Mouse (Mus musculus): ENCODE results near the gene Dscaml1. TPM values are rescaled to one million over a fixed set of nuclear protein-coding genes. Genes with fewer than 3 reads are reported as not detected.

Gene Dscaml1
- polyA plus RNA-seq, 1 experiment from 2014 or later = 2.3 TPM

DNA sequence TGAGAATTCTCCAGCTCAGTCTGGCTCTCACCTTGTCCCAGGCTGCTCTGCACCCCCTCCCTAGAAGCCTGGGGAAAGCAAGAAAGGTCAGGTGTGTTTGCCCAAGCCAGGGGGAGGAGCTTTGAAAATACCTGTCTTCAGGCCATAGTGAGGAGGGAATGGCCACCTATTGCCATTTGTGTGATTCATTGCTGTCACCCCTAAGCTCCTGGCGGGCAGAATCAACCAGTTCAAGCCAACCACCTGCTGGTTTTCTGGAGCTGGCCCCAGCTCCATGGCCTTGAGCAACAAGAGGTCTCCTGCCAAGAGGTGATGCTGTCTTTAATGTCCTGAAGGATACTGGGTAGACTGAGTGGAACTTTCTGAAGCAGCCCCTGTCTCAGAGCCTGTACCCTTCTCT, 28.1 kb upstream of the Dscaml1 start:
- no peaks in the 10 kb centered on the region for H3K9me3 ChIP-seq
- H3K4me2 ChIP-seq (replicated peaks) = no peak overlapping the region
- no peaks in the 10 kb centered on the region for H3K4me1 ChIP-seq
- H3K36me3 ChIP-seq = peaks cover 19% of the 10 kb centered on the region
- WGBS = 60% methylated on average over 1 of the region's 1 CpGs
- H3K4me3 ChIP-seq = no peak overlapping the region
- ATAC-seq (ENCODE audit: low FRiP score, low read depth) = no peak
- H3K27me3 ChIP-seq = no peaks in the 10 kb centered on the region
- H3K27ac ChIP-seq (replicated peaks) = no peak overlapping the region
- H3K9ac ChIP-seq (replicated peaks) = no peak overlapping the region

DNA sequence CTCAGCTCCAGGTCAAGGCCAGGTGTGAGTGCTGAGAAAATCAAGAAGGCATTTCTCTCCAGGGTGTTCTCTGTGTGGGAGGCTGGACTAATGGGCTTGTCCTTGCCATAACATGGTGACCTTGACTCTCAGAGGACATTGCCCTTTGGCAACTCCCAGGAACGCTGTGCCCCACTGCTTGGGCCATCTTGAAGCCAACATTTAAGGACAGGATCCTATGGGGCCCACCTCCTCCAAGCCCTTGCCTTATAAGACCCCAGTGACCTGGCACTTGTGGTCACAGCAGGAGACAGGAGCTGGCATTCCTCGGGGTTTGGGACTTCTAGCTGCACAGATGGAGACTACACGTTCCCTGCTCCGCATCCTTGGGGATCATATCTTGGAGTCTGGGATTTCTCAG, 27.0 kb upstream of the Dscaml1 start, which contains the start of gene Fxyd2:
TSS of gene Fxyd2 (plus strand) at position 236 of the 400 bp plus-strand sequence.
- Histone ChIP-seq H3K4me1 (no peaks in the 10 kb centered on the region), H3K9me3 (no peaks in the 10 kb centered on the region), H3K27ac (replicated peaks) (no peak within 1 kb of the TSS), H3K27me3 (peaks cover 6% of the 10 kb centered on the region), H3K9ac (replicated peaks) (no peak within 1 kb of the TSS), H3K4me2 (replicated peaks) (no peak within 1 kb of the TSS), H3K4me3 (no peak within 1 kb of the TSS), H3K36me3 (peaks cover 12% of the 10 kb centered on the region)
- no peak for ATAC-seq (ENCODE audit: low FRiP score, low read depth)
- WGBS = 75% methylated on average over 4 of the region's 4 CpGs

DNA sequence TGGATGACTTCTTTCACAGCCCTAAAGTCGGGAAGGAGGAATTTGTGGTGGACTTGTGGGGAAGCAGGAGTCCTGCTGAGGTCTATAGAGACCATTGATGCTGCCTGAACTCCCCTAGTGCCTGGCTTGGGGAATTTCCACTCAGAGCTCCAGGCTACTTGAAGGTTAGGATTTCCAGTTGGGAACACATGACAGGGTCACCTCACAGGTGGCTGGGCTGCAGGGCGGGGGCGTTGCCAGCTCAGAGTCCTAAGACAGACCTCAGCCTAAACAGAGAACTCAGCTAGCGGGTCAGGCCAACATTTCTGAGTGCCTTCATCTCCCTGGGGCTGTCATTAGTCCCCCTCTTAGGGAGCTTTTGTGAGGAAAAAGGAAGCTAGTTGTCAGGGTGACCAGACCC, 24.6 kb upstream of the Dscaml1 start:
- WGBS = 56% methylated on average over 4 of the region's 4 CpGs
- no peak overlapping the region for H3K4me2 ChIP-seq (replicated peaks)
- no peak overlapping the region for H3K4me3 ChIP-seq
- H3K4me1 ChIP-seq = no peaks in the 10 kb centered on the region
- no peak for ATAC-seq (ENCODE audit: low FRiP score, low read depth)
- no peaks in the 10 kb centered on the region for H3K36me3 ChIP-seq
- H3K9ac ChIP-seq (replicated peaks) = no peak overlapping the region
- H3K9me3 ChIP-seq = no peaks in the 10 kb centered on the region
- H3K27me3 ChIP-seq = peaks cover 6% of the 10 kb centered on the region
- no peak overlapping the region for H3K27ac ChIP-seq (replicated peaks)

DNA sequence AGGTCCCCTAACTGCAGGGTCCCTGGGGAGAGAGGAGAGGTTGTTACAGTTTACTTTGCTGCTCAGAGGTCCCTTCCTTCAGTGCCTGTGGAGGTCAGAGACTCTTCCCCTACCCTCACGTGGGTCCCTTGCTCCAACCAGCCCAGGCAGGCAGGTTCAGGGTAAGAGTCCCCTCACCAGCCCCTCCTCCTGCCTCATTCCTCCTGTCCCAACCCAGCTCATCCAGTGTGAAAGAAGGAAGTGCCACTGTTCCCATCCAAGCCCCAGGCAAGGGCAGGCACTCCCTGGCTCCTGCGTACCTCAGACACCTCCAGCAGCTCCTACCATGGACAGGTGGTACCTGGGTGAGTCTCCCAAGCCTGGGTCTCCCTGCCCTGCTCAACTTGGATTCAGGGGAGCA, 23.5 kb upstream of the Dscaml1 start:
- Histone ChIP-seq H3K27ac (replicated peaks) (no peak overlapping the region), H3K36me3 (no peaks in the 10 kb centered on the region), H3K9ac (replicated peaks) (no peak overlapping the region), H3K9me3 (no peaks in the 10 kb centered on the region), H3K4me1 (0 out of 2 replicates have a peak, but pooled peaks cover 1% of the 10 kb centered on the region), H3K27me3 (peaks cover 12% of the 10 kb centered on the region), H3K4me3 (no peak overlapping the region), H3K4me2 (replicated peaks) (no peak overlapping the region)
- 63% methylated on average over 2 of the region's 2 CpGs for WGBS
- no peak for ATAC-seq (ENCODE audit: low FRiP score, low read depth)

DNA sequence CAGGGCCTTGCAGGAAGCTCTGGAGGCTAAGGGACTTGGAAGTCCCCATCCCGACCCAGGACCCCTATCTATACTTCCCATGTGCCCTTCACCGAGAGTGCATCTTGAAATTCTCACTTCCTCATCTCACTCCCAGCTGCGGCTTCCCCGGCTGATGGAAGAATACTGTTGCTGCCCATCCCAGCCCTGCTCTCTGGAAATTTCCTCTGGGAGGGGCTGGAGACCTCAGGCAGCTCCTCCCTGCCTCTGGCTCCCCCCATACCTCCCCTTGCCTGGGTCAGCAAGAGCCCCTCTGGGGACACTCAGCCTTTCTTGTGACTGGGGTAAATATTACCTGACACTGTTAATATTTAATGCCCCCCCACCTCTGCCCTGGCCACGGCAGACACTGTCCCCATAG, 20.7 kb upstream of the Dscaml1 start:
- Histone ChIP-seq H3K27ac (replicated peaks) (no peak overlapping the region), H3K4me1 (0 out of 2 replicates have a peak, but pooled peaks cover 2% of the 10 kb centered on the region), H3K4me3 (no peak overlapping the region), H3K4me2 (replicated peaks) (no peak overlapping the region), H3K36me3 (no peaks in the 10 kb centered on the region), H3K9ac (replicated peaks) (no peak overlapping the region), H3K27me3 (peaks cover 22% of the 10 kb centered on the region), H3K9me3 (no peaks in the 10 kb centered on the region)
- 75% methylated on average over 5 of the region's 5 CpGs for WGBS
- no peak for ATAC-seq (ENCODE audit: low FRiP score, low read depth)

DNA sequence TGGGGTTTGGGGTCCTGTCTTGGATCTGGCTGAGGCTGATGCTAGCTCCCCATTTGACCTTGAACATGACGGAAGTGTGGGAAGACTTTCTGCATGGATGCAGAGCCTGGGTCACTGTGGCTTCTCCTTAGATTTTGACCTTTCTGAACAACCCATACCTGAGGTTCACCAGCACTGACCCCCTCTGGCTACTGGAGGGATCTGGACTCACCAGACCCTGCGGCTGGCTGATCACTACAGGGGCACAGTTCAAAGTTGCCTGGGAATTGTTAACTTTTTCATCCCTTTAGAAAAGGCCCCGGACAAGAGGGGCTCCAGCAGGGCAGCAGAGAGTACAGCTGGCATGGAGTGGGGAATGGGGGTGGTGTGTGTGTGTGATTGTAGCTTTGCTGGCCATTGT, 19.6 kb upstream of the Dscaml1 start:
- no peak overlapping the region for H3K9ac ChIP-seq (replicated peaks)
- H3K4me1 ChIP-seq = 0 out of 2 replicates have a peak, but pooled peaks cover 2% of the 10 kb centered on the region
- H3K4me2 ChIP-seq (replicated peaks) = no peak overlapping the region
- no peak overlapping the region for H3K27ac ChIP-seq (replicated peaks)
- H3K4me3 ChIP-seq = no peak overlapping the region
- no peaks in the 10 kb centered on the region for H3K9me3 ChIP-seq
- ATAC-seq (ENCODE audit: low FRiP score, low read depth) = no peak
- H3K27me3 ChIP-seq = peaks cover 22% of the 10 kb centered on the region
- H3K36me3 ChIP-seq = no peaks in the 10 kb centered on the region
- WGBS = 89% methylated on average over 3 of the region's 3 CpGs

DNA sequence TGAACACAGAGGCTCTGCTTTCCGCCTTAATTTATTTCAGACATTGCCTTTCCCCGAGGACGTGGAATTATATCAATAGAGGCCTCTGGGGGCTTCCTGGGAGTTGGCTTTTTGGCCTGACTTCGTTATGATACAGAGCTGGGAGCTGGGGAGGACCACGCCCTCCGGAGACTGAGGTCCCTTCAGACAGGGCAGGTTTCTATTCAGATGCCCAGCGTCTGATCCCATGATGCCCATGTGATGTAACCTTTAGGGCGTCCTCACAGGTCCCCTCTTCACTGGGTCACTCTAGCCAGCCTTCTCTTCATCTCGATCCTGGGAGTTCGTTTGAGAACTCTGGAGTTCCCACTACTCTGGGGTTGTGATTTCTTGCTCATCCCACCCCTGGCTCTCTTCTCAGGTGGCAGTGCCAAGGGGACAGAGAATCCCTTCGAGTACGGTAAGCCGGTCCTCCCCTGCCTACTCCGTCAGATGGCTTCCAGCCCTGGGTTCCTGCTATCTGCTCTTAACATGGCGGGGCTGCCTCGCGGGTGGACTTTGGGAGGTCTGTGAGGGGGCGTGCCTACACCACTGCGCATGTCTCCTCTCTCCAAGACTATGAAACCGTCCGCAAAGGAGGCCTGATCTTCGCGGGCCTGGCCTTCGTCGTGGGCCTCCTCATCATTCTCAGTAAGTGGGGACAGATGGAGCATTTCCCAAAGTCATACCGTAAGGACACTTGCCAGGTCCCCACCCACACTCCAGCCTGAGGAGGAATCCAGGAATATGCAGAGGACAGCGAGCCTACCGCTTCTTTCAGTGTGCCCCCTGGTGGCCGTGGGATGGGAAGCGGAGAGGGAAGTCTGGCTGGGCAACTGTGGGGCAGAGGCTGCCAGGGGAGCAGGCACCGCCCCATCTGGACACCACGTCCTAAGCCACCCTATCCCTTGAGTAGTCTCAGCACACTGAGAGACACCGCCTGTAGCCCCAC, 18.4 kb upstream of the Dscaml1 start:
- Histone ChIP-seq H3K9ac (replicated peaks) (peak overlapping the region; percentile 11; the same call in 1 of the 2 replicates), H3K27ac (replicated peaks) (no peak overlapping the region), H3K9me3 (no peaks in the 10 kb centered on the region), H3K4me1 (0 out of 2 replicates have a peak, but pooled peaks cover 6% of the 10 kb centered on the region), H3K27me3 (peaks cover 22% of the 10 kb centered on the region), H3K4me2 (replicated peaks) (peak overlapping the region; percentile 48), H3K36me3 (no peaks in the 10 kb centered on the region), H3K4me3 (peak overlapping the region; percentile 28)
- ATAC-seq (ENCODE audit: low FRiP score, low read depth) = peak; percentile 59
- 43% methylated on average over 33 of the region's 33 CpGs for WGBS

DNA sequence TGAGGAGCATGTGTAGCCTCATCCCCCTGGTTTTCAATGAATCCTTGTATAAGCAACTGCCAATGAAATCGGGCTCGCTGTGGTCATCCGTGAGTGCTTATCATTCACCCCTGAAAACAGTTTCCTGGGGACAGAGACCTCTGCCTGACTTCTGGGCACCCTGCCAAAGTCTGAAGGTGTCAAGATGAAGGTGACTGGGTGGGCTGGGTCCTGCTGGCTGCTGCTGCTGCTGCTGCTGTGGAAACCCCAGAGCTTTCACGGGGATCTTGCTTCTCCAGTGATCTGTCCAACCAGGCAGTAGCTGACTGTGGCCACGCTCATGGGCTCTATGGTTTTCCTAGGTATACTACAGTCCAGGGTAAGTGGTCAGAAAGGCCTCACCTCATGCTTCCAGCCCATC, 16.2 kb upstream of the Dscaml1 start:
- H3K27me3 ChIP-seq = peaks cover 21% of the 10 kb centered on the region
- ATAC-seq (ENCODE audit: low FRiP score, low read depth) = no peak
- H3K4me2 ChIP-seq (replicated peaks) = no peak overlapping the region
- H3K4me3 ChIP-seq = no peak overlapping the region
- 85% methylated on average over 5 of the region's 5 CpGs for WGBS
- no peaks in the 10 kb centered on the region for H3K36me3 ChIP-seq
- 0 out of 2 replicates have a peak, but pooled peaks cover 6% of the 10 kb centered on the region for H3K4me1 ChIP-seq
- no peaks in the 10 kb centered on the region for H3K9me3 ChIP-seq
- H3K27ac ChIP-seq (replicated peaks) = no peak overlapping the region
- H3K9ac ChIP-seq (replicated peaks) = no peak overlapping the region

DNA sequence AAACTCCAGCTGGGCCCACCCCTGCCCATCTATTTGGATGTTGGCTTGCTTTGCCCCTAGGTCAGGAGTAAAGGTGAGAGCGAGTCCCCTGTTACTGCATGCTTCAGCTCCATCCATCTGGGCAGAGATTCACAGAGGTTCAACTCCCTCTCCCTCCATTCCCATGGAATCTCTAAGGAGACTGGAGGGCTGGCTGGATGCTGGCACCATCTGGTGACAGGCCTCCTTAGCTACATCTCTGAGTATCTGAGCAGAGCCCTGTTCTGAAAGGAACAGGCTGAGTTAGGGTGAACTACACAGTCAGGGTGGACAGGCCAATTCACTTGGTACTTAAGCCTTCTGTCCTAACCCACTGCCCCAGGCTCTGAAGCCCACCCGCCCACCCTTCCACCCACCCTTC, 15.8 kb upstream of the Dscaml1 start:
- no peaks in the 10 kb centered on the region for H3K36me3 ChIP-seq
- no peak overlapping the region for H3K4me3 ChIP-seq
- H3K27me3 ChIP-seq = peaks cover 21% of the 10 kb centered on the region
- no peak for ATAC-seq (ENCODE audit: low FRiP score, low read depth)
- 0 out of 2 replicates have a peak, but pooled peaks cover 6% of the 10 kb centered on the region for H3K4me1 ChIP-seq
- WGBS = 86% methylated on average over 2 of the region's 2 CpGs
- H3K4me2 ChIP-seq (replicated peaks) = no peak overlapping the region
- no peak overlapping the region for H3K27ac ChIP-seq (replicated peaks)
- H3K9ac ChIP-seq (replicated peaks) = no peak overlapping the region
- H3K9me3 ChIP-seq = no peaks in the 10 kb centered on the region

DNA sequence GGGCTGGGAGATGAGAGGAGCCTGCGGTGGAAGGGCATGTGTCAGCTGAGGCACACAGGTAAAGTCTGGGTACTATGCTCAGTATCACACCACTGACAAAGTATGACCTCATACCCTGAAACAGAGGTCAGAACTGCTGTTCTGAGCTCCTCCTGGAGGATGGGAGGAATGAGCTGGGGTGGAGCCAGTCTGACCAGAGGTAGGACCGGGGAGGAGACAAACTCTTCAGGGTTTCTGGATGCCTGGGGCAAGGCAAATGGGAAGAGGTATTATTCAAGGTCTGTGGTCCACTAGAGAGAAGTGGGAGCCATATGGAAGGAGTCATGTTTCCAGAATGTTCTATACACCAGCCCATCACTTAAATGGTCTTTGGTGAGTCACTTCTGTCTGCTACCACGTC, 15.3 kb upstream of the Dscaml1 start:
- no peak overlapping the region for H3K4me3 ChIP-seq
- WGBS = 85% methylated on average over 3 of the region's 3 CpGs
- H3K36me3 ChIP-seq = no peaks in the 10 kb centered on the region
- H3K4me1 ChIP-seq = 0 out of 2 replicates have a peak, but pooled peaks cover 6% of the 10 kb centered on the region
- no peak overlapping the region for H3K27ac ChIP-seq (replicated peaks)
- ATAC-seq (ENCODE audit: low FRiP score, low read depth) = no peak
- no peak overlapping the region for H3K9ac ChIP-seq (replicated peaks)
- H3K27me3 ChIP-seq = peaks cover 21% of the 10 kb centered on the region
- H3K4me2 ChIP-seq (replicated peaks) = no peak overlapping the region
- H3K9me3 ChIP-seq = no peaks in the 10 kb centered on the region

DNA sequence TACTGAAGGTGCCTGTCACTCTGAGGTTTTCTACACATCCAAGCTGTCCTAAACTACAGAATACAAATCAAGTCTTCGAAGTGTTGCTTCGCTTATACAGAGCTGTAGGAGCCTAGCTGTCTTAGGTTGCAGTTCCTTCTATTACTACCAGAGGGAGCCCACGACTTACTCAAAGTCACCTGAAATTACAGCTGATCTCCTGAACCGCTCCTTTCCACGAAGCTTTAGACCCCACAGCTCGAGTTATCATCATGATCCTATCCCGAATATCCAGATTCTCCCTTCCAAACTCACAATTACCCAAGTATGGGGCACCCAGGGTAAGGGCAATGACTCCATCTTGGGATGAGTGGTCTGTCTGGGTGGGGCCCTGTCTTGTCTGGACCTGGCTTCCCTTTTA, 14.6 kb upstream of the Dscaml1 start:
- Histone ChIP-seq H3K27ac (replicated peaks) (no peak overlapping the region), H3K9ac (replicated peaks) (no peak overlapping the region), H3K36me3 (no peaks in the 10 kb centered on the region), H3K9me3 (no peaks in the 10 kb centered on the region), H3K4me3 (no peak overlapping the region), H3K27me3 (peaks cover 21% of the 10 kb centered on the region), H3K4me1 (0 out of 2 replicates have a peak, but pooled peaks cover 6% of the 10 kb centered on the region), H3K4me2 (replicated peaks) (peak overlapping the region; percentile 37)
- WGBS = 27% methylated on average over 7 of the region's 7 CpGs
- ATAC-seq (ENCODE audit: low FRiP score, low read depth) = peak; percentile 48; the same call in 1 of the 2 replicates

DNA sequence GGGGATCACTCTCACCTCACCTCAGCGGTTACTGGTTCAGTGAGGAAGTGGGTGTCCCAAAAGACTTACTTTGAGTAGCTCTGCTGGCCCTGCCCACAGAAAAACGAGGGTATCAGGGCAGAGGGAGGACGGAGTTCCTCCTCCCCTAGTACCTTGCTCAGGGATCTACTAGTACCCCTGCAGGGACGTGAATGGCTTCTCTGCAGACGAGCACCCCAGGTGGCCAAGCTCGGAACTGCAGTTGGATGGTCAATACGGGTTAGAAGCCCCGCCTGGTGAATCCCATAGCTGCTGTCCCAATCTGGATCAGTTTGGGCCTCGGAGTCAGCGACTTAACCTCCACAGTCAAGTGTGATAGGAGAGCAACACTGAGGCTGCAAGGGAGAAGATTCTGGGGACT, 14.1 kb upstream of the Dscaml1 start:
- peak overlapping the region; percentile 37 for H3K4me2 ChIP-seq (replicated peaks)
- no peaks in the 10 kb centered on the region for H3K9me3 ChIP-seq
- no peak overlapping the region for H3K4me3 ChIP-seq
- H3K4me1 ChIP-seq = 0 out of 2 replicates have a peak, but pooled peaks cover 6% of the 10 kb centered on the region
- H3K9ac ChIP-seq (replicated peaks) = no peak overlapping the region
- no peak overlapping the region for H3K27ac ChIP-seq (replicated peaks)
- no peaks in the 10 kb centered on the region for H3K36me3 ChIP-seq
- ATAC-seq (ENCODE audit: low FRiP score, low read depth) = 0 out of 2 replicates have a peak, but pooled peaks have one; percentile 21
- WGBS = 4% methylated on average over 10 of the region's 10 CpGs
- peaks cover 21% of the 10 kb centered on the region for H3K27me3 ChIP-seq
